Comparison of ENCODE assay signal across 13 mouse cellular contexts in the genomic region with DNA sequence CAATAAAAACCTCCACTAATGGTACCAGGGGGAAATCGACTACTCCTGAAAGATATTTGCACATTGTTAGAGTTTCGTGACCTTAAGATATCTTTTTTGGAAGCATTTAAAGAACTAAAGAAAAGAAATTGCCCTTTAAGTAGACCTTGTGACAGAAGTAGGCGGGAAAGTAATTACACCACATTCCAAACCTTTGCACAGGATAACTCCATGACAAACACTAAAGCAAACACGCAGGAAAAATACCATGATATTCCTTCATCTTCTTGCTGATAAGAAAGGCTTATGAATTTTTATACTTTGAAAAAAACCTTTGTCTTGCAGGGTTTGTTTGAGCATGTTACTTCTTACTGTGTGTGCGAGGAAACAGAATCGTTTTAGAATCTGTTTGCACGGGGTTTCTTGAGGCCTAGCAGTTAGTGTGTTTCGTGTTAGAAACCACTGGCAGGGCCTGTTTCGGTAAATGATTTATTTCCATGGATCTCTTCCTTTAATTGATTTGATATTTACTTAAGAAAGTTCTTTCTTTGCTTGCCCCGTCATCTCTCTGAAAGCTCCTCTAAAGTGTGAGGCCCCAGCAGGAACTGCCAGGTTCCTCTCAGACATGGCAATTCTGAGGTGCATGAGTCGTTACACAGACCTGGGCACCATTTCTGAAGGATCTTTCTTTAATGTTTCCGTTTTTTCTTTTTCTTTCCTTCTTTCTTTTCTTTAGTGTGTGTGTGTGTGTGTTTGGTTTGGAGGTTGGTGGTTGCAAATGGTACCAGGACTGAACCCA.
"Had no signal": no experiment of that assay in that cellular context is flagged by ENCODE, and none has a peak within 500 bp of the region (broad histone marks: within the 10 kb centered on the region; RNA-seq: fewer than 3 reads in every experiment).

No protein-coding gene starts in this region.

- H3K9ac ChIP-seq: hindbrain, embryonic 15.5 days; kidney, embryonic 15.5 days; liver, embryonic 13.5 days; liver, postnatal 0 days; neural tube, embryonic 12.5 days had no signal

- DNase-seq: kidney, adult 2 months; kidney, postnatal 14 days; liver, embryonic 13.5 days; liver, postnatal 0 days; lung, postnatal 14 days; midbrain, embryonic 14.5 days; right cerebral cortex, postnatal 4 days; thymus, adult 2 months; thymus, postnatal 25 days had no signal

- ATAC-seq: liver, postnatal 0 days had no signal

- H3K4me3 ChIP-seq: hindbrain, embryonic 15.5 days; kidney, embryonic 15.5 days; limb, embryonic 10.5 days; liver, embryonic 13.5 days; neural tube, embryonic 12.5 days had no signal

- H3K27me3 ChIP-seq: hindbrain, embryonic 15.5 days; kidney, embryonic 15.5 days; liver, embryonic 13.5 days; neural tube, embryonic 12.5 days had no signal

- H3K9me3 ChIP-seq: hindbrain, embryonic 15.5 days; kidney, embryonic 15.5 days; limb, embryonic 10.5 days; liver, embryonic 13.5 days; neural tube, embryonic 12.5 days had no signal

- H3K4me1 ChIP-seq: limb, embryonic 10.5 days; liver, embryonic 13.5 days; neural tube, embryonic 12.5 days had no signal

- H3K4me2 ChIP-seq: hindbrain, embryonic 15.5 days; kidney, embryonic 15.5 days; liver, embryonic 13.5 days; neural tube, embryonic 12.5 days had no signal

- H3K36me3 ChIP-seq: hindbrain, embryonic 15.5 days; kidney, embryonic 15.5 days; limb, embryonic 10.5 days; liver, embryonic 13.5 days; neural tube, embryonic 12.5 days had no signal

- H3K27ac ChIP-seq: hindbrain, embryonic 15.5 days; kidney, embryonic 15.5 days; limb, embryonic 10.5 days; liver, embryonic 13.5 days; neural tube, embryonic 12.5 days had no signal
